Mouse (Mus musculus) embryo, embryonic 10.5 days (tissue): ENCODE results near the gene Rims3.
A peak's percentile ranks its signal among the peaks of the same experiment; 100 is the strongest.

ENCODE experiments used
- DNase-seq: peaks from one replicate; pipeline ENCODE4 v3.0.0-alpha.2; 2015; ENCODE audit warnings: low spot score

Rims3 gene

DNA sequence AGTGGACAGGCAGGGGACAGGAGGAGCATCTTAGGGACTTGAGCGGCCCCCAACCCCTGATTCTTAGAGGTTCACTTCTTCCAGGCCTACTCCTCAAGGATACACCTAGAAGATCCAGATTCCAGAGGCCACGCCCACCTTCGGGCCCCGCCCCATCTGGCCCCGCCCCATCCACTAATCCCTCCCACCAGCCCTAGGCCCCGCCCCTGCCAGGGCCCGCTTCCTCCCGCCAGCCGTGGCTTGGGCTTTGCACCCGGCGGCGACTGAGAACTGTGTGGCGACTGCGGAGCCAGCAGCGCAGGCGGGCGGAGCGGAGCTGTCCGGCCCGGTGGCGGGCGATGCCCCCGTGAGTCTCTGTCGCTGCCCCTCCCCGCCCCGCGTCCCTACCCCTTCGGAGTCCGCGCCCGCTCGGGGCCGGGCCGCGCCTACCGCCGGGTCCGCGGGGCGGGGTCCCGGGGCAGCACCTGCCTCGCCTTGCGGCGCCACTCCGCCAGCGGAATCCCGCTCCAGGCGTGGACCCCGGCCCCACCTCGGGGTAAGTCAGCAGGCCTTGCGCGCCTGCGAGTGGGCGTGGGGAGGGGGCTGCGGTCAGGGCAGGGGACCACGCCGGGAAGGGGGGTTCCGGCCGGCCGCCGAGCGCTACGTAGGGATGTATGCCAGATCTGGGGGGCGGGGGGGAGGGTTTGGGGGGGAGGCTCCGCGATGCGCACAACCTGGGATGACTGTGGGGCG lies at the start of gene Rims3:
Rims3 (plus strand) TSS at position 229 of the 732 bp plus-strand sequence.
- peak; percentile 72 for DNase-seq

DNA sequence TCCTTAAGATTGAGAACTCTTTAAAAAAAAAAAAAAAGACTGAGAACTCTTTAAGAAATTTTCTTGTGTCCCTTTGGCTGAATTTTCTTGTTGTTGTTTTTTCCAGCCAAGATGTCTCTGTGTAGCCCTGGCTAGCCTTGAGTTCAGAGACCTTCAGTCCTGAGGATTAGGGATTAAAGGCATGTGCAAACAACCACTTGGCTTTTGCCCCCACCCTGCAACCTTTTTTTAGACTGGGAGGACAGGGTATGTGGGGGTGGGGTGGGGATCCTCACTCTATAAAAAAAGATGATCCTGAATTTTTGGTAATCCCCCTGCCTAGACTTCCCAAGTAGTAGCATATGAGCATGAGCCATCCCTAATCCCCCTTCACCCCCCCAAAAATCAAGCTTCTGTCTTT lies 48.8 kb upstream of the Rims3 start:
- DNase-seq: no peak

DNA sequence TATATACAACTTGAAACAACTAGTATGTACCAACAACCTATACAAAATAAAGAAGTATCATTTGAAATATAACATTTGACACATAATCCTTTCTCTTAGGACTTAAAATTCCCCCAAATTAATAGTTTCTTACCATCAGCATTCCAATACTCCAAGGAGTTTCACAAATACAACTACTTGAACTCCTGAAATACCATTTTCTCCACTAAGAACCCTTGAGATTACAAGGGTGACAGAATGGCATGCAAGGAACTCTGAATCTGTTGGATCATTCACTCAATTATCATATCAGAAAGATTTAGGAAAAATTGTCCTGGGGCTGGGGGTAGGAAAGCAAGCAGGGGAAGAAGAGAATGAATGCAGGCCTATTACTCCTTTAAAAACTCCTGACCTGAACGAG lies 40.9 kb upstream of the Rims3 start:
- DNase-seq: no peak

DNA sequence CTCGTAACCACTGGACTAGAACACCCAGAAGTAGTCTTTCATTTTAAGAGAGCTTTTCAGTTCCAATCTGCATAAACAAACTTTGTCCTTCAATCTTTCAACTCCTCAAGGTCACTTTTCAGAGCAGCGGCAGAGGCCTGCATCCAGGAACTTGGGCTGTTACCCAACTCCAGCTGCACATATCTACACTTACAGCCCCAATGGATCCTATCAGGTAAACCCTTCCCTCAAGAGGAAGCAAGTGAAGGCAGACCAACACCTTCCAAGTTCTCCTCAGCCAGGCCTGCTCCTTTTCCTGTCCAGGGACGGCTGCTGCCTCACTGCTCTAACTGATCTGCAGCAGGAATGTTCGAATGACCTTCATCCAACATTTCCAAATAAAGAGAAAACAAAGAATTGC lies 40.4 kb upstream of the Rims3 start:
- peak; percentile 15 for DNase-seq

DNA sequence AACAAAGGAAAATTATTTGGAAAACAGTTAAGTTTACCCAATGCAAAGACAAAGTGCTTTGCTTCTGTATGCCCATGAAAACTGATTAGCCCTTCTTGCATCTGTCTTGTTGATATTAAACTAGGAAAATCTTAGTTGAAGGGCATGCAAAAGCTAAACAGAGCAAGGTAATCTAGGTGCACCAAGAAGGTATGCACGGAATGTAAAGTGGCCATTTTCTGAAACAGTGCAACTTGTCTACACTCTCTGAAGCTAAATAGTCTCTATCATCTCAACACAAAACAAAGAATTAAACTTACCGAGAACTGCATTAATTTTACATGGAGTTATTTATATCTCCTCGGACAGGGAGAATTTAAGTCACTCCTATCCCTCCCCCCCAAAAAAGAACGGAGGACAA lies 39.5 kb upstream of the Rims3 start:
- no peak for DNase-seq

DNA sequence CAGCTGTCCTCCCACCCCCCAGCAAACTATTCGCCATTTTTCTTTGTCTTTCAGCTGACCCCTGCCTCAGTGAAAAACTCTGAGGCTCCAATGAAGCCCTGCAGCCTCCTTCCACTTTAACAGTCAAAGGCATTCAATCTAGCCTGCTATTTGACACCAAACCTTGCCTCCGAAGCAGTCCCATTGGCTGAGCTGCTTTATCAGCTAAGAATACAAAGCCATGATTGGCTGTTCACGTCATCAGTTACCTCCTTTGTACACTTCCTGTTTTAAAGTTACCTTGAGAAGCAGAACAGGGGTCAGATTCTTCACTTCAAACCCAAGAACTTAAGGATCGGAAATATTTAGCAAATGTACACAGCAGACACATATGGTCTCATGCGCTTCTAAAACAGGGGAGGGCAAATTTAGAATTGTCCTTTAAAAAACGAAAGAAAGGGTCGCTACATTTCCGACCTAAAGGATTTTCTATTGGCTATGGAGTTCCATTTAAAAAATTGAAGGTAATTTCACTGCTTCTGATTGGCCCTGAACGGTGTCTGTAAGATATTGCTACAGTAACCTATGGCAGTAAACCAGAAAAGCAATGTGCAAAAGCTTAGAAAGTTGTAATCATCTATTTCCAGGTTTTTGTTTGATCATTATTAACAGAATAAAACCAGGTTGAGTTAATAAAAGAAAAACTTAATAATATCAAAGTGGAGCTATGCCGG lies 38.8 kb upstream of the Rims3 start:
- peak; percentile 96 for DNase-seq

DNA sequence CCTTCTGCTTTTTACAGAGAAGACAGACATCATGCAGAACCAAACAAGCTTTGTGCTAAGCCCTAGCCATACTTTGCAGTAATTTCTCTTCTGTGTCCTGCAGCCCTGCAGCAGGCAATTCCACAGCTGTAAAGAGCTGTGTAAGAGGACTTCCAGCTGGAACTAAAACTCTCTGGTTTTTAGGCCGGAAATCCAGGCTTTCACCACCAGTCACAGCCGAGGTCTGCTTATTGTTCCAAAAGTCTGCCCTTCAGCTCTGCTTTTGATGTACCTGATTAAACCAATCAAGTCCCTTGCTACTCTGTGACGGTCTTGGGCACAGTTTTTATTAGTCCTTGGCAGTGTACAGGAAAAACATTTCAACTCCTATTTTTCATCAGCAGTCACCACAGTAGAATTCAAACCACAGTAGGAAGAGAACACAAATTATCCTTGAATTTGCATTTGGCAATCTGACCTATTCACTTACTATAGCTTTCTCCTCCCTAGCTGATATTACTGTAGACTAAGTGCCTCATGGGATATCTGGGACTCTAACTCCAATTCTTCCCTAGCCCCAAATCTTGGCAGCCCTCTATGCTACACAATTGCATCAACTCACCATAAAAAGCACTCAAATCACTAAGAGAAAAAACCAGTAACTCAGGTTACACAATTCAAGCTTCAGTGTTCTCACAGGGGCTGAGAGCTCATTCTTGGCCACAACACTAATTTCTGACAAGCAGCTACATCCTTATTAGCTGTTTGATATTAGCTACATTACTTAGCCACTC lies 37.4 kb upstream of the Rims3 start:
- DNase-seq: peak; percentile 55

DNA sequence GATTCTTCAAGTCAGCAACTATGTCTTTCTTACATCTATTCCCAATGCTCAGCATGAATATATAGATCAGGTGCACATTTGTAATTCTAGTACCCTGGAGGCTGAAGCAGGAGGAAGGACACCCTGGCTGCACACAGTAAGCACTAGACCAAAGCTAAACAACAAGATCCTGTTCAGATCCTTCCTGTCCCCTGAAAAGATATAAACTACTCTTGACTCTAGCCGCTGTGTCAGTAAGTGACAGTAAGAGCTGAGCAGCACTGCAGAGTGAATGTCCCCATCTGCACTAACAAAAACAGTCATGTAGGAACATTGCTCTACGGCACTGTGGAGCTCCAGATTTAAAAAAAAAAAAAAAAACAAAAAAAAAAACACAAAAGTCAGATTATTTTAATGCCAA lies 36.7 kb upstream of the Rims3 start:
- DNase-seq: no peak

DNA sequence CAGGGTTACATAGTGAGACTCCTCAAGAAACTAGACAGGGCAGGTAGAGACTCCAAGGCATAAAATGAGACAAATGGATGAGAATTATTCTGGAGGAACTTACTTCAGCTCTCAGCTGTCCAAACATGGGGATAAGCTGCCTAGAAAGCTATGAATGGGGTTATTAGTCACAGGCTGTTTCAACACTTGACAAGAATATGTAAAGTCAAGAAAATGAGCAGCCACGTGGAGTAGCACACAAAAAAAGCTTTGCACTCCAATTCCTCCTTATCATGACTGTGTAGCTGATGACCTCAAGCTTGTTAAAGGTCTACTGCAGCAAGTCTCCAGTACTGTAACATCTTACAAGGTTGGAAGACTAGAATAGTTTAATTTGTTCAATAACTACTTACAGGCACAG lies 35.3 kb upstream of the Rims3 start:
- DNase-seq: no peak

DNA sequence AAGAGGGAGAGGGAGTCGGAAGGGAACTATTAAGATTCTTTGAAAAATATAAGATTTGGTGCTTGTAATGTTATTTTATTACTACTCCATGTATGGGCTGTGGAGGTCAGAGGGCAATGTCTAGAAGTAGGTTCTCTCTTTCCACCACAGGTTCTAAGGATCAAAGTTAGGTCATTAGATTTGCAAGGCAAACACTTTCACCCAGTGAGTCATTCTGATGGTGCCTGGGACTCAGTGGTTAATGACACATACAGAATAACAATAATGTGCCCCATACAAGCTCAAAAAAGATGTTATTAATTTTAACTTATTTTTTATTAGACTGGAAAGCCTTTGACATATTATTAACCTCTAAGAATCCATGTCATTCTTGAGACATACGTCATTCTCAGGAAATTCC lies 34.7 kb upstream of the Rims3 start:
- no peak for DNase-seq

DNA sequence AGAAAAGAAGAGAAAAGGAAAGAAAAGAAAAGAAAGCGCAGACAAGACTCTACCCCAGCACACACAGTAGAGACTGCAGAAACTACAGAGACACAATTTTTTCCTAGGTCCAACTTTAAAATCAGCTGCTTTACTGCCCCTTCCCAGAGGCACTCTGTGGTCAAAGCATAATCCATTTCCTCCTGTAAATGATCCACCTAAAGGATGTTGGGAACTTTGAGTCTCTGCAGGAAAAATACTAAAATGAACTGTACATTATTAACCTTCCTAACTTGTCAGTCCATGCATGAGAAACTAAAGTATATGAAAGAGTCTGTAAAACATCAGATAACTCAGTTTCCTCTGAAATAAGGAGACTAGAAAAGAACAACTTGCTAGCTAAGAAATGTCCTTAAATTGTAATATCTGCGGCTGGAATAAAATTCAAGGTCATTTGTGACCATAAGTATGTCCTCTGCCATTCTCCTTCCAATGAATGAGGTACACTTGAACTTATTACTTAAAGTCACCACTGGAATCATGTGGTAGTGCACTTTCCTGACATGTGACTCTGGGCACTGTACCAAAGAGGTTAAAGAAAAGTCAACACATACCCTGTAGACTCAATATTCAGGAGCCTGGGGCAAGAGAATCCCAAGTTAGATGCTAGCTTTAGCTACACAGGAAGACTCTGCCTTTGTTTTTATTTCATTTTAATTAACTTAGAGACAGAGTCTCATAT lies 32.3 kb upstream of the Rims3 start:
- DNase-seq: no peak

DNA sequence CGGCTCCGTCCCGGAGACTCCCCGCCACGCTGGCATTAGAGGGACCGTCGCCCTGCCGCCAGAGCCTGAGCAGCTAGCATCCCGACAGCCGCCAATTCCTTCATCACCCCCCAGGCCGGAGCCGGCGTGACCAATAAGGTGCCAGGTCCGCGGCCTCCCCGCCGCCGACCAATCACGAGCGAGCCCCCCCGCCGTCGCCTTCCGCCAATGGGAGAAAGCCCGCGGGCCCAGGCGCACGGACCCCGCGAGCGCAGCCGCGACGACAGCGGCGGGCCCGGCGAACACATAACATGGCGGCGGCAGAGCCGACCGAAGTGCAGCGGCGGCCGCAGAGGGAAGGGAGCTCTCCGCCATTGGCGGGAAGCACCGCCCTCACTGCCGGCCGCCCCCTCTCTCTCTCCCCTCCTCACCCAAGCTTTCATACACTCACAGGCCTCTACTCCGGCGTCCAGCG lies 29.5 kb upstream of the Rims3 start:
- DNase-seq: peak; percentile 96

DNA sequence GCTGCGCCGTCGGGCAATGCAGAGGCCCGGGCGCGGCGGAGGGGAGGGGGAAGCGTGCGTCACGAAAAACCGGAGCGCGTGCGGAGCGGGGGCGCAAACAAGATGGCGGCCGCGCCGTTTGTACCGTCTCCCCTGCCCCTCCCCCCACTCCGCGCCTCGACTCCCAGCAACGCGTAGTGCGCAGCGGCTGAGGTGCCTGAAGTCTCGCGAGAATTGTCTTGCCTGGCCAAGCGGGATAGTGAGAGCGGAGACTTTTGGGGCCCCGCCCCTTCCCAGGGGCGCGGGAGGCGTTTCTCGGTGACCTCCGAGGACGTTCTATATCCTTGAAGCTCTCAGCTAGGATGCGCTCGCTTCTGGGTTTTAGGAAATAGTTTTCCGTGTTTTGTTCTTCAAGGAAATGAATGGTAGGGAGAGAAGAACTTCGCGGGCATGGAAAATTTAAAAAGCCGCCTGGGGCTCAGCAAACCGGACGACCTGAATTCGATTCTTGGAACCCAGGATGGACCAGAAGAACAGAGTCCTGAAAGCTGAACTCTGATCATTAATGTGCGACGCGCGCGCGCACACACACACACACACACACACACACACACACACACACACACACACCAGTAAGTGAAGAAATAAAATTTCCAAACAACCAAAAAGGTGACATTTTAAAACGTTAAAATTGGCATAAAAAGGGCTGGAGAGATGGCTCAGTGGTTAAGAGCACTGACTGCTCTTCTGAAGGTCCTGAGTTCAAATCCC lies 28.9 kb upstream of the Rims3 start:
- DNase-seq: peak; percentile 100

DNA sequence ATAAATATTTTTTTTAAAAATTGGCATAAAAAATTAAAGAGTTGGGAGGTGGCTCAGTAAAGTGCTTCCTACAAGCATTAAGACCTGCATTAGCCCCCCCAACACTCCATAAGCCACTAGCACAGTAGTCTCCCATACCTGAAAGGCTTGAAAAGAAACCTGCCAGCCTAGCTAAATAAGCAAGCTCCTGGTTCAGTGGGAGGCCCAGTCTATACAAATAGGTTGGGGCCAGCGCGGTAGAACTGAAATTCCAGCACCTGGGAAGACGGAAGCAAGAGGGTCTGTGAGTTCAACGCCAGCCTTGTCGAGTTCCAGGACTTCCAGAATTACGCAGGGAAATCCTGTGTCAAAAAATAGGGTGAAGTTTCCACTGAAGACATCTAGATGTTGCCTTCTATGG lies 28.2 kb upstream of the Rims3 start:
- no peak for DNase-seq

DNA sequence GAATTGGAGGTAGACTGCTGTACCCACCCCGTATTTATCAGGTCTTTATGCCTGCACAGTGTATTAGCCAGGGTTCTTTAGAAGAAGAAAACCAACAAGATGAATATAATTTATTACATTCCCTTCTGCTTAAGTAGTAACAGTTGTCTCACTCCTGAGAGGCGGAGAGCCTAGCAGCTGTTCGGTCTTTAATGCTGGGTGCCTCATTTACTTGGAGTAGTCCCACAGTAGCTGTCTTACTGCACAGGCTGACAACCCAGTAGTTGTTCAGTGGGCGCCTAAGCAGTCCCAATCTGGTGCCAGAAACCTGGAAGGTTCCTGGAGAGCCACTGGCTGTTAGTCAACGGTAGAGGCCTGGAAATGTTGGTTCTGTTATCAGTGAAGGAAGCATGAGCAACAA lies 23.8 kb upstream of the Rims3 start:
- no peak for DNase-seq

DNA sequence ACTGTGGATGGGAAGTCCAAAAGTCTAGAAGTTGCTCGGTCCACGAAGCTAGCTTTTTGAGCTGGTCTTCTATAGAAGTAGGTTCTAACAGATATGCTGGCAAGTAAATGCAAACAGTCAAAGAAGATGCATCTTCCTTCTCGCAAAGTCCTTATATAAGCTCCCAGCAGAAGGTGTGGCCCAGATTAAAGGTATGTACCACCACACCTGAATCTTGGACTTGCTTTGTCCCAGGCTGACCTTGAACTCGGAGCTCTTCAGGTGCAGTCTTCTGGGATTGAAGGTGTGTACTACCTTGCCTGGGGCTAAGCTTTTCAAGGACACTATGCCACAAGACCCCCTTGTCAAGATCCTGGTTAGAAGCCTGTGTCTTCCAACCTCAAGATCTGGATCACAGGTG lies 23.1 kb upstream of the Rims3 start, which contains the start of gene Nfyc:
Nfyc (minus strand) TSS at position 101 of the 400 bp plus-strand sequence.
- no peak for DNase-seq

DNA sequence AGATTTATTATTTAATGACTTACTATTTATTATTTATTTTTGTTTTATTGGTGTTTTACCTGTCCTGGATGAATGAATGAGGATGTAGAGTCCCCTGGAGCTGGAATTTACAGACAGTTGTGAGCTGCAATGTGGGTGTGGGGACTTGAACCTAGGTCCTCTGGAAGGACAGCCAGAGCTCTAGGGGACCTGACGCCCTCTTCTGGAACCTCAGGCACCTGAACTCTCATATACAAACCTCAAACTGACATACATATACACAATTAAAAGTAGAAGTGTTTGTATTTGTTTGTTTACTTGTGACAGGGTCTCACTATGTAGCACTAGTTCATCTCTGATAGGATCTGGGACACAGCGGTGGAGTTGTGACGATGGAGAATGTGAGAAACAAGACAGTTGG lies 13.3 kb upstream of the Rims3 start:
- DNase-seq: no peak

DNA sequence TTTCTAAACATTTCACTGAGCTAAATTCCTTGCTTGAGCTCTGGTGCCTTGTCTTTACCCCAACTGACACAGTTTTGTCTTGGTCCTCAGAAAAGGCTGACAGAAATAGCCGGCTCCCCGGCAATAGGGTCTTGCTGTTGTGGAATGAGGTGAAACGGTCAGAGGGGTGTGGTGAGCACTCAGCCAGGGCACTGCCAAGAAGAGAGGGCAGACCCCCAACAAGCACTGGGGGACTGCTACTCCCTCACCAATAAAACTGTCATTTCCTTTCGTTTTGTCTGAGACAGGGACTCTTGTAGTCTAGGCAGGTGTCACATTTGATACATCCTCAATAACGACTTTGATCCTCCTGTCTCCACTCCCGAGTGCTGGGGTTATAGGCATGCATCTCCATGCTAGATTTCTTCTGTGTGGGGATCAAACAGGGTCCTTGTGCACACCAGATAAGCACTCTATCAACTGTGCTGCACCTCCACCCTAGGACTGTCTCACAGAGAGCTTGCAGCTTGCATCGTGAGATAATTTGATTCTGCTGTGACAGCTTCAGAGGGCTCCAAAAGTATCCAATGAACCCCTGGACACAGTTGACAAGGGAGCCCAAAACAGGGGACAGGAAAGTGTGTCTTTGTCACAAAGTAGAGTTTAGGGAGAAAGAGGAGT lies 10.1 kb upstream of the Rims3 start:
- no peak for DNase-seq

DNA sequence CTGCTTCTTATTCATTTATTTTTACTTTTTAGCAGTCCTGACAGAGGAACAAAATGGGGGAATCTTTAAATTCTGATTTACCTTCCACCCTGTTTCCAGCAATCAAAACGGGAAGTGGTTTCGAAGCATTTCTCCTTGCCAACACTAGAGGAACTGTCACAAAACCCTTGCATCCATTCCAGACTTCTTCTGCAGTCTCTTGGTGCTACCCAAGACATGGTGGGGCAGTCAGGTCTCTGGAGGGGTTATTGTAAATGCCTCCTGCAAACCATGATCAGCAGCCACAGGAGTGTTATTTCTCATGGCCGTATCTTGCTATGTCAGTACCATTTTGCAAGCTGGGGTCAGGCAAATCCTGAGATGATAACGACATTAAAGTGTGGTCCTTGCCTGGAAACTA lies 9.5 kb upstream of the Rims3 start:
- DNase-seq: no peak

DNA sequence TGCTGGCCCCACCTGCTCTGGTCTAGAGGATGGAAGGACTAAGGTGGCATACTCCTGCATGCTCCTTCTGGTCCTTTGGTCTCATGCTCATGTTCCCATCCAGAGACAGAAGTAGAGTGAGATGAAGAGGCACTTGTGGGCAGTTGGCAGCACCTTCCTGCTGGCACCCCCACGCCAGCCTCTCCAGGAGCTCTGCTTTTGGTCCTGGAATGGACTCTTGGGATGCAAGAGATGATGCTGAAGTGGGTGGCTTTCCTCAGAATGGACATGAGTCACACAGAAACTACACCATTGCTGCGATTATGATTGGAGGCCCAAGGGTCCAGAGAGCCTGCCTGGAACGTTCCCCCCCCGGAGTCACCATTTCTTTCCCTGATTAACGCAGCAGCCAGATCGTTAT lies 5.7 kb upstream of the Rims3 start:
- no peak for DNase-seq

DNA sequence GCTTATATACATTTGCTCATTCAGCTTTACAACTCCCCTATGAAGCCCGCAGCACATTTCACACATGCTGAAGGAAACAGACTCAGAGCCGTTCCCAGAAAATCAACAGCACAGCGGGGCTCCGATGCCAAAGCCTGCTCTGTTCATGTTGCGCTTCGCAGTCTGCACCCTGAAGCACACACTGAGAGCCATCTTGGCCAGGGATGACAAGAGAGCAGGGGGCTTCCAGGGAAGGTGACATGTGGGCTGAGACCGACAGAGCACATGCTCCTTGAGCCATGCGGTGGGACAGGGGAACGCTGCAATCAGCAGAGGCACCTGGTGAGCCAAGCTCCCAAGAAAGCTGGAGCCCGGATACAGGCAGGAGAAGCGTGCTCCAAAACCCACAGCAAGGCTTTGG lies 5.2 kb upstream of the Rims3 start:
- DNase-seq: no peak
